Mouse (Mus musculus) embryonic facial prominence, embryonic 11.5 days (tissue): Measurements from ENCODE around the gene Cacng4. TPM values are rescaled to one million over a fixed set of nuclear protein-coding genes. Genes with fewer than 3 reads are reported as not detected.

Source experiments
- ATAC-seq: fragments of 200-750 bp; cut with Nextera tagmentation; replicated peaks from 2 replicates; pipeline ENCODE4 v1.8.0; 2017; ENCODE audit warnings: low read depth; ENCODE audit not compliant: insufficient number of reproducible peaks, low FRiP score, low TSS enrichment
- DNase-seq: peaks from one replicate; pipeline ENCODE4 v3.0.0-alpha.2; 2015; ENCODE audit warnings: low spot score
- H3K27ac ChIP-seq: fragments of 300-500 bp; sonication (generic); replicated peaks from 2 replicates; pipeline ENCODE4 v1.5.1; 2014; ENCODE audit warnings: mild to moderate bottlenecking, low read depth, low read length, control low read depth
- H3K27me3 ChIP-seq: fragments of 300-500 bp; sonication (generic); 2 replicates; pipeline ENCODE4 v1.6.1; 2014; ENCODE audit warnings: mild to moderate bottlenecking, low read length, moderate library complexity, mixed read lengths; ENCODE audit not compliant: control insufficient read depth, insufficient read depth
- H3K36me3 ChIP-seq: fragments of 300-500 bp; sonication (generic); replicated peaks from 2 replicates; pipeline ENCODE4 v1.6.1; 2014; ENCODE audit warnings: low read depth, mild to moderate bottlenecking, low read length, moderate library complexity, mixed read lengths; ENCODE audit not compliant: control insufficient read depth, insufficient read depth
- H3K4me1 ChIP-seq: fragments of 300-500 bp; sonication (generic); 2 replicates; pipeline ENCODE4 v1.6.1; 2014; ENCODE audit warnings: low read length, mixed read lengths; ENCODE audit not compliant: control insufficient read depth, insufficient read depth
- H3K4me2 ChIP-seq: fragments of 300-500 bp; sonication (generic); 2 replicates; pipeline ENCODE4 v1.6.1; 2014; ENCODE audit warnings: low read depth, mild to moderate bottlenecking, control low read depth, low read length, moderate library complexity
- H3K4me3 ChIP-seq: fragments of 300-500 bp; sonication (generic); 2 replicates; pipeline ENCODE4 v1.5.1; 2014; ENCODE audit warnings: low read depth, low read length, control low read depth
- H3K9ac ChIP-seq: fragments of 300-500 bp; sonication (generic); replicated peaks from 2 replicates; pipeline ENCODE4 v1.6.1; 2014; ENCODE audit warnings: mild to moderate bottlenecking, control low read depth, low read length
- H3K9me3 ChIP-seq: fragments of 300-500 bp; sonication (generic); replicated peaks from 2 replicates; pipeline ENCODE4 v1.6.1; 2016; ENCODE audit warnings: mild to moderate bottlenecking, low read length, inconsistent platforms, mixed read lengths; ENCODE audit not compliant: control insufficient read depth
- WGBS: fragments of 180-500 bp; shearing (Covaris S2); extraction: QIAGEN DNeasy Blood & Tissue Kit; methylation state at CpG from one replicate; pipeline ENCODE4 v1.1.7; 2014; 5-methylcytosine and 5-hydroxymethylcytosine counted together
- polyA plus RNA-seq: library from polyadenylated mRNA; unstranded; fragments of >200 nt; fragmentation: Nextera tagmentation; extraction: Ambion mirVana; gene quantifications from 2 replicates; pipeline ENCODE4 v1.2.1, GENCODE M21; 2014

The Cacng4 gene
- polyA plus RNA-seq, 1 experiment from 2014 or later = 8.3 TPM

GRCm38 (mm10) chr11:107768361-107768760 lies 26.0 kb downstream of the Cacng4 start:
- 0 out of 2 replicates have a peak, but pooled peaks cover under 1% of the 10 kb centered on the region for H3K4me1 ChIP-seq
- H3K27ac ChIP-seq = no peak overlapping the region
- no peaks in the 10 kb centered on the region for H3K9me3 ChIP-seq
- 73% methylated on average over 8 of the region's 8 CpGs for WGBS
- no peak for DNase-seq
- 0 out of 2 replicates have a peak, but pooled peaks have one; percentile 34 for ATAC-seq
- H3K4me2 ChIP-seq = no peak overlapping the region
- no peaks in the 10 kb centered on the region for H3K27me3 ChIP-seq
- H3K36me3 ChIP-seq = no peaks in the 10 kb centered on the region
- H3K9ac ChIP-seq = no peak overlapping the region
- H3K4me3 ChIP-seq = no peak overlapping the region

- DNase-seq = no peak
- Histone ChIP-seq H3K4me1 (no peaks in the 10 kb centered on the region), H3K4me2 (no peak overlapping the region), H3K9ac (no peak overlapping the region), H3K27ac (no peak overlapping the region), H3K9me3 (no peaks in the 10 kb centered on the region), H3K4me3 (no peak overlapping the region), H3K27me3 (no peaks in the 10 kb centered on the region), H3K36me3 (no peaks in the 10 kb centered on the region)
- no peak for ATAC-seq
- WGBS = 77% methylated on average over 12 of the region's 12 CpGs
These were observed 27.4 kb downstream of the Cacng4 start for GRCm38 (mm10) chr11:107766932-107767331.

GRCm38 (mm10) chr11:107762688-107763460 lies 31.5 kb downstream of the Cacng4 start:
- no peak overlapping the region for H3K27ac ChIP-seq
- no peaks in the 10 kb centered on the region for H3K27me3 ChIP-seq
- no peak overlapping the region for H3K9ac ChIP-seq
- H3K4me2 ChIP-seq = no peak overlapping the region
- ATAC-seq (peak; percentile 47; the same call in 1 of the 2 replicates), DNase-seq (peak; percentile 30)
- H3K4me3 ChIP-seq = no peak overlapping the region
- no peaks in the 10 kb centered on the region for H3K9me3 ChIP-seq
- H3K36me3 ChIP-seq = no peaks in the 10 kb centered on the region
- no peaks in the 10 kb centered on the region for H3K4me1 ChIP-seq
- whole genome bisulfite sequencing = 29% methylated on average over 8 of the region's 8 CpGs

- Histone ChIP-seq H3K27me3 (no peaks in the 10 kb centered on the region), H3K9me3 (no peaks in the 10 kb centered on the region), H3K4me3 (no peak overlapping the region), H3K36me3 (no peaks in the 10 kb centered on the region), H3K27ac (no peak overlapping the region), H3K9ac (no peak overlapping the region), H3K4me2 (no peak overlapping the region), H3K4me1 (no peaks in the 10 kb centered on the region)
- ATAC-seq = no peak
- DNase-seq = no peak
- 78% methylated on average over 10 of the region's 10 CpGs for WGBS
These were observed 32.4 kb downstream of the Cacng4 start for GRCm38 (mm10) chr11:107761790-107762500.

GRCm38 (mm10) chr11:107760001-107760400 lies 34.4 kb downstream of the Cacng4 start:
- Histone ChIP-seq H3K27me3 (no peaks in the 10 kb centered on the region), H3K4me2 (no peak overlapping the region), H3K9me3 (no peaks in the 10 kb centered on the region), H3K36me3 (no peaks in the 10 kb centered on the region), H3K4me3 (no peak overlapping the region), H3K9ac (no peak overlapping the region), H3K4me1 (no peaks in the 10 kb centered on the region), H3K27ac (no peak overlapping the region)
- no peak for ATAC-seq
- WGBS = 42% methylated on average over 10 of the region's 10 CpGs
- DNase-seq = no peak

- Histone ChIP-seq H3K27me3 (no peaks in the 10 kb centered on the region), H3K9me3 (no peaks in the 10 kb centered on the region), H3K36me3 (no peaks in the 10 kb centered on the region), H3K27ac (no peak overlapping the region), H3K4me3 (no peak overlapping the region), H3K4me1 (no peaks in the 10 kb centered on the region), H3K4me2 (no peak overlapping the region), H3K9ac (no peak overlapping the region)
- 73% methylated on average over 9 of the region's 9 CpGs for WGBS
- DNase-seq = no peak
- ATAC-seq = 0 out of 2 replicates have a peak, but pooled peaks have one; percentile 47
These were observed 34.8 kb downstream of the Cacng4 start for GRCm38 (mm10) chr11:107759516-107759915.

GRCm38 (mm10) chr11:107749114-107749513 lies 45.2 kb downstream of the Cacng4 start:
- no peak for ATAC-seq
- no peak for DNase-seq
- Histone ChIP-seq H3K4me3 (no peak overlapping the region), H3K4me1 (no peaks in the 10 kb centered on the region), H3K9me3 (no peaks in the 10 kb centered on the region), H3K9ac (no peak overlapping the region), H3K4me2 (no peak overlapping the region), H3K27me3 (no peaks in the 10 kb centered on the region), H3K36me3 (no peaks in the 10 kb centered on the region), H3K27ac (no peak overlapping the region)
- 87% methylated on average over 5 of the region's 5 CpGs for WGBS
